Comparison of ENCODE assay signal across 19 mouse cellular contexts in genomic region chr2:94434833-94435232, GRCm38 (mm10). TPM values are rescaled to one million over a fixed set of nuclear protein-coding genes. Genes with fewer than 3 reads are reported as not detected.
A peak's percentile ranks its signal among the peaks of the same experiment; 100 is the strongest.
DNase-seq lines count a peak whose midpoint lies in the region; ATAC-seq lines count a peak whose summit lies in the region.
"Had no signal": no experiment of that assay in that cellular context is flagged by ENCODE, and none has a peak within 500 bp of the region (broad histone marks: within the 10 kb centered on the region; RNA-seq: fewer than 3 reads in every experiment).

No protein-coding gene starts in this region.

- peak overlapping the region; percentile 75 for H3K4me2 ChIP-seq in liver, embryonic 12.5 days
- H3K4me2 ChIP-seq in liver, embryonic 11.5 days, result no peak overlapping the region
- no peak overlapping the region for H3K4me2 ChIP-seq in forebrain, embryonic 12.5 days
- H3K4me2 ChIP-seq: midbrain, embryonic 13.5 days had no signal

- H3K9me3 ChIP-seq in liver, embryonic 12.5 days (replicated peaks), result no peaks in the 10 kb centered on the region
- H3K9me3 ChIP-seq in liver, embryonic 11.5 days (ENCODE audit: control insufficient read depth, low read length), result no peaks in the 10 kb centered on the region
- H3K9me3 ChIP-seq in forebrain, embryonic 12.5 days, result no peaks in the 10 kb centered on the region
- H3K9me3 ChIP-seq: midbrain, embryonic 13.5 days had no signal

- H3K27ac ChIP-seq in liver, embryonic 12.5 days, result no peak overlapping the region; the same call in 1 of the 2 replicates
- H3K27ac ChIP-seq in liver, embryonic 11.5 days (ENCODE audit: low read depth, low read length), result no peak overlapping the region
- H3K27ac ChIP-seq in forebrain, embryonic 12.5 days, result no peak overlapping the region
- H3K27ac ChIP-seq: gastrocnemius, adult 2 months; hindbrain, embryonic 14.5 days; kidney, postnatal 0 days; left cerebral cortex, adult 2 months; macrophage; midbrain, embryonic 13.5 days had no signal

- WGBS in liver, embryonic 12.5 days (ENCODE audit: insufficient replicate concordance), result 52% methylated on average over 1 of the region's 1 CpGs
- WGBS in liver, embryonic 11.5 days, result 67% methylated on average over 1 of the region's 1 CpGs
- 58% methylated on average over 1 of the region's 1 CpGs for WGBS in forebrain, embryonic 12.5 days

- DNase-seq in liver, embryonic 11.5 days (ENCODE audit: low spot score), result no peak
- DNase-seq in ES-CJ7 (ENCODE audit: low read depth, low spot score) (peak; percentile 13), R1 (ENCODE audit: low read depth, low spot score) (peak; percentile 41)
- no peak for DNase-seq in left cerebral cortex, postnatal 4 days
- DNase-seq: adrenal gland, adult 8-10 months; forebrain, postnatal 0 days; gastrocnemius, adult 2 months; kidney, adult 11 months; lung, adult 2 months; right cerebral cortex, adult 18-20 months had no signal

- H3K27me3 ChIP-seq in liver, embryonic 12.5 days (replicated peaks), result no peaks in the 10 kb centered on the region
- H3K27me3 ChIP-seq in liver, embryonic 11.5 days (replicated peaks; ENCODE audit: control insufficient read depth, insufficient read depth, low read length), result no peaks in the 10 kb centered on the region
- no peaks in the 10 kb centered on the region for H3K27me3 ChIP-seq in forebrain, embryonic 12.5 days
- H3K27me3 ChIP-seq: midbrain, embryonic 13.5 days had no signal

- intact Hi-C loops in left cerebral cortex, postnatal 4 days (cut with DNase I), result no loop called here

- H3K4me3 ChIP-seq in liver, embryonic 12.5 days, result no peak overlapping the region
- no peak overlapping the region for H3K4me3 ChIP-seq in liver, embryonic 11.5 days (ENCODE audit: low read depth, low read length)
- H3K4me3 ChIP-seq in forebrain, embryonic 12.5 days (replicated peaks), result no peak overlapping the region
- H3K4me3 ChIP-seq: gastrocnemius, adult 2 months; left cerebral cortex, adult 2 months; midbrain, embryonic 13.5 days; myocyte had no signal

- H3K9ac ChIP-seq in liver, embryonic 12.5 days, result no peak overlapping the region
- no peak overlapping the region for H3K9ac ChIP-seq in liver, embryonic 11.5 days (ENCODE audit: low read depth, low read length)
- H3K9ac ChIP-seq in forebrain, embryonic 12.5 days, result no peak overlapping the region
- H3K9ac ChIP-seq: forebrain, postnatal 0 days; hindbrain, embryonic 14.5 days had no signal

- H3K36me3 ChIP-seq in liver, embryonic 12.5 days, result peaks cover 5% of the 10 kb centered on the region
- H3K36me3 ChIP-seq in liver, embryonic 11.5 days (ENCODE audit: control insufficient read depth, insufficient read depth, low read length), result no peaks in the 10 kb centered on the region
- H3K36me3 ChIP-seq in forebrain, embryonic 12.5 days (replicated peaks), result no peaks in the 10 kb centered on the region
- H3K36me3 ChIP-seq: midbrain, embryonic 13.5 days had no signal

- peaks cover 58% of the 10 kb centered on the region for H3K4me1 ChIP-seq in liver, embryonic 12.5 days
- H3K4me1 ChIP-seq in liver, embryonic 11.5 days (replicated peaks; ENCODE audit: control insufficient read depth, insufficient read depth, low read length), result peaks cover 35% of the 10 kb centered on the region
- H3K4me1 ChIP-seq in forebrain, embryonic 12.5 days, result peaks cover 26% of the 10 kb centered on the region

- ATAC-seq in liver, embryonic 12.5 days, result no peak
- no peak for ATAC-seq in liver, embryonic 11.5 days (replicated peaks; ENCODE audit: low FRiP score)
- ATAC-seq in megakaryocyte-erythroid progenitor cell, adult 5-6 weeks (replicated peaks; ENCODE audit: low FRiP score, low TSS enrichment, poor library complexity, severe bottlenecking), result peak; percentile 62; the same call in 1 of the 2 replicates
- ATAC-seq in forebrain, embryonic 12.5 days (ENCODE audit: low FRiP score), result no peak
- ATAC-seq: forebrain, postnatal 0 days; midbrain, embryonic 13.5 days had no signal

RNA-seq across cellular contexts. Expression of gene Api5, which starts 3.1 kb away (rescaled TPM):
- 131 and 133 TPM in 2 replicates for polyA plus RNA-seq in liver, embryonic 12.5 days (2016; fragmentation: Nextera tagmentation; extraction: Ambion mirVana)
- 173 and 204 TPM in 2 replicates for polyA plus RNA-seq in liver, embryonic 11.5 days (2014; fragmentation: Nextera tagmentation; extraction: Ambion mirVana)
- 114 and 118 TPM in 2 replicates for total RNA-seq in megakaryocyte-erythroid progenitor cell, adult 5-6 weeks (2014; fragmentation: Nextera tagmentation)
- 151 and 167 TPM in 2 replicates for total RNA-seq in megakaryocyte-erythroid progenitor cell, adult 5-6 weeks (2017)
- 10 to 100 TPM; 49.0 to 53.1 TPM for total RNA-seq in left cerebral cortex, postnatal 4 days (2021)
- polyA plus RNA-seq in forebrain, embryonic 12.5 days (2016; fragmentation: Nextera tagmentation; extraction: Ambion mirVana), result 209 and 215 TPM in 2 replicates

RNA-seq across cellular contexts. Expression of gene Ttc17, which starts 28.3 kb away (rescaled TPM):
- 8.2 TPM in 2 replicates for polyA plus RNA-seq in liver, embryonic 12.5 days (2016; fragmentation: Nextera tagmentation; extraction: Ambion mirVana)
- 9.4 and 10.8 TPM in 2 replicates for polyA plus RNA-seq in liver, embryonic 11.5 days (2014; fragmentation: Nextera tagmentation; extraction: Ambion mirVana)
- 25.4 and 25.5 TPM in 2 replicates for total RNA-seq in megakaryocyte-erythroid progenitor cell, adult 5-6 weeks (2014; fragmentation: Nextera tagmentation)
- 12.9 and 16.2 TPM in 2 replicates for total RNA-seq in megakaryocyte-erythroid progenitor cell, adult 5-6 weeks (2017)
- total RNA-seq in left cerebral cortex, postnatal 4 days (2021), result 10 to 100 TPM; 34.2 to 35.1 TPM
- 19.1 and 19.2 TPM in 2 replicates for polyA plus RNA-seq in forebrain, embryonic 12.5 days (2016; fragmentation: Nextera tagmentation; extraction: Ambion mirVana)

Comparison
In these comparisons a context has a peak if more than half of its experiments do, and no peak if none do; other contexts are left out.
1. DNase-seq: peak in ES-CJ7 (single experiment) and R1 (single experiment); none in liver, embryonic 11.5 days (single experiment) and left cerebral cortex, postnatal 4 days (single experiment).